Mouse (Mus musculus) right cerebral cortex, postnatal 36 days (tissue): Measurements from ENCODE around the gene Gm884.
"Not testable (repeated sequence)": the region's sequence is repeated elsewhere in the genome, so short reads cannot be mapped to it uniquely, and the experiment has no call there.

Experiments used
- DNase-seq, 2 experiments: peaks; one replicate each; pipeline ENCODE4 v3.0.0; 2022; ENCODE audit warnings: low spot score in 2 of 2, mixed read lengths in 1 of 2

The Gm884 gene

DNA sequence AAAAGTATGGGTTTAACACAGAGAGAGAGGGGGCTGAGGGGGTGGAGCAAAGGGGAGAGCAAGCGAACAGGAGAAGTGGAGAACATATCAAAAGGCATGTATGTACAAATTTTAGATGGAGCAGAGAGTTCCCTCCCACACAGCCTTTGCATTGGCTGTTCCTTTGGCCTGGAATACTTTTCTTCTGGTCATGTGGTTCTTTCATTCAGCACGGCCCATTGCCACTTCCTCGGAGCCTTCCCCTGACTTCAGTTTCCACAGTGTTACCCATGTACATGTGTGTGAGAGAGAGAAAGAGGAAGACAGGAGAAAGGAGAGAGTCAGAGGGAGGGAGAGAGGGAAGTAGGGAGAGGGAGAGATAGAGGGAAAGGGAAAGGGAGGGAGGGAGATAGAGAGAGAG is 14.5 kb upstream of the Gm884 start:
- DNase-seq, result no peak

DNA sequence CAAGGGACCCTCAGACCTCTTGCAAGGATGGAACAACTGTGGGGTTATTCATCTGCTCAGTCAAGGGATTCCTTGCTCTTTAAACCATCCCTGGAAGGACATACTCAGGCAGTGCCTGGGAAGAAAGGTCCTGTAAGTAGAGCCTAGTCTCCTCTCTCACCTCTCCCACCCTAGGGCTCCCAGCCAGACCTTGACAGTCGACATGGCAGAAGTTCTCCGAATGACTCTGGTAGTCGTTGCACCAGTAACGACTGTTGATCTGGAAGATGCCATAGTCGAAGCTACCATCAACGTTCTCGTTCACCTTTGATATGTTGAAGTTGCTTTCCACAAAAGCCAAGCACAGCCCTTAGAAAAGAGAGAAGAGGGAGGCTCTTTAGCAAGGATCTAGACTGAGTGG is 13.9 kb upstream of the Gm884 start:
- DNase-seq, result no peak

DNA sequence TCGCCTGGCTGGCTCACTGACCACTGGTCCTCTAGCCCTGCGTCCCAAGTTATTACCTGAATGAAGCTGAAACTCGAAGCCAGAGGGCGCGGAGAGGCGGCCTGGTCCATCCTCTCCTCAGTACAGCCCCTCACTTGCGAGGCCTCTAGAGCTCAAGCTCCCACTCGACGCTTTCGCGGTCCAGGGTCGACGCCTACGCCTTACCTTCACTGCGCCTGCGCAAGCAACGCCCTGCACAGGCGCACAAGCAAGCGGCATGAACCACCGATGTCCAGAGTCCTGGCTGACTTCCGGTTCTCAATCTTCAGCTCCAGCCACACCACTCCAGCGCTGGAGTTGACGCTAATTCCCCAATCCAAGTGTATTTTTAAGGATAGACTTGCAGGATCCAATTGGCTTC is 6.5 kb upstream of the Gm884 start:
- no peak for DNase-seq

DNA sequence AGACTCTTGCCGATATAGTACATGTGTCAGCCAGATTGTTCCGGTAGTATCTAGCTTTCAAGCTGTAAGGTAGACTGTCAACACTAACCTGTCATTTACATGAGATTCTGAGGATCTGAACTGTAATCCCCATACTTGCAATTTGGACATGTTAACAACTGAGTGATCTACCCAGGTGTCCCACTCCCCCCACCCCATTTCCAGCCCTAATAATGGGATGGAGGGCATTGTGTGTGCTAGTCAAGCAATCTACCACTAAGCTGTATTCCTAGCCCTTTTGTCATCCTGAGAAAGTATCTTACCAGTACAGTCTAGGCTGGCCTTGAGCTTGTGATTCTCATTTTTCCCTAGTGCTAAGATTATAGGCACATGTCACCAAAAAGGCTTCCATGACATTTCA is 10.2 kb downstream of the Gm884 start:
- DNase-seq, result no peak

DNA sequence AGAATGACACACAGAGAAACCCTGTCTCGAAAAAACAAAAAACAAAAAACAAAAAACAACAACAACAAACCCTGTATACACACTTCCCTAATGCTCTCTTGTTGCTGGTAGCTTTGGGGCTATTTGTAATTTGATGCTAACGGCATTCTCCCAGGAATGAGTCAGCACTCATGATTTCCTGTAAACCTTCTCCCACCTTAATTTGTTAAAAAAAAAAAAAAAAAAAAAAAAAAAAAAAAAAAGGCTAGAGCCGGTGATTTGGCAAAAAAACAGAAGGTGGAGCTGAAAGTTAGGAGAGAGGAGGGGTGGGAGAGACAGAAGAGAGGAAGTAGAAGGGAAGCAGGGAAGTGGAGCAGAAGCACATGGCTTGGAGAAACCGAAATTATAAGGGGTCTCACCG is 14.3 kb downstream of the Gm884 start:
- no peak for DNase-seq

DNA sequence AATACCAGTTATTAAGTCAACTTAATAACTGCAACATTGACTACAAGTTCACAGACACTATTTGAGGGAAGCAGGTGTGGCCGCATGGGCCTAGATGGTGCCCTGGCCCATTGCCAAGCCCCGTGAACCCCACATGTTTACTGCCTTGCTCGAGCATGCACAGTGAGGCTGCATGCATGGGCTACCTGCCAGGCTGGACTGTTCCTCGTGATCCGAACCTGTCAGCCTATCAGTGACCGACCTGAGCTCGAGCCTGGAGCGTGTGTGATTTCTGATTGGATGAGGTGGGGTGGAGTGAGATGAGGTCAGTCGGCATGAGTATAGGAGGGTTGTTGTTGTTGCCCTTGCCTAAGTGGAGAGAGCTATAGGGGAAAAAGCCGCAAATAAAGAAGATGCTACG is 42.6 kb downstream of the Gm884 start:
- no peak for DNase-seq

DNA sequence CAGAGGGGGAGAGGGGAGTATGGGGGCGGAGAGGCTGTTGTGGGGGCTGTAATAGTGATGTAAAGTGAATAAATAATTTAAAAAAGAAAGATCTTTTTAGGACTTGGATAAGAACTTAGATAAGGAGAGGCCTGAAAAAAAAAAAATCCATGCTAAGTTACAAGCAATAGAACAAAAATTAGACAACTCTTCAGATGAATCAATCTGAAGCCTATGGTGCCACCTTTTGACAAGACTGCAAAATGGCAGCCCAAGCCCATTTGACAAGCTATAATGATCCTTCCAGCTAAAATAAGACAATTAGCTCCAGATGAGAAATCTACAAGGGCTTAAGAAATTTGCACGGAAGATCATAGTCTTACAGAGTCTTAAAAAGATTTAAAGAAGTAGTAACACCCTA is 64.9 kb downstream of the Gm884 start:
- DNase-seq, result no peak

DNA sequence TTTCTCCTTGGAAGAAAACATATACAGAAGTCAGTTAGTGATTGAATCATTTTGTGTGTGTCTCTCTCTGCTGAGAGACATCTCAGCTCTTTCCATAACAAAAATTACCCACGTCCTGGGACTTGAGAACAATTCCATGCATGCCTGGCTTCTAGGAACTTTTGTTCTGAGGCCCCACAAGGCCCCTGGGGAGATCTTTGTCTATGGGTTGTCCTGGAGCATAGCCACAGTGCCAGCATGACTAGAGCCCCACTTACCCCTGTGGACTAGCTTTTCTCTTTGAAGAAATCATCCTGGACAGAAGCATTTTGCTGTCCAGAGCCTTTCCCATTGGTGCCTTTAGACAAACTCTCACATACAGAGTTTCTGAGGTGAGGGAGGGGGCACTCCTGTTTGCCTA is 86.0 kb downstream of the Gm884 start:
- not testable (repeated sequence) for DNase-seq

DNA sequence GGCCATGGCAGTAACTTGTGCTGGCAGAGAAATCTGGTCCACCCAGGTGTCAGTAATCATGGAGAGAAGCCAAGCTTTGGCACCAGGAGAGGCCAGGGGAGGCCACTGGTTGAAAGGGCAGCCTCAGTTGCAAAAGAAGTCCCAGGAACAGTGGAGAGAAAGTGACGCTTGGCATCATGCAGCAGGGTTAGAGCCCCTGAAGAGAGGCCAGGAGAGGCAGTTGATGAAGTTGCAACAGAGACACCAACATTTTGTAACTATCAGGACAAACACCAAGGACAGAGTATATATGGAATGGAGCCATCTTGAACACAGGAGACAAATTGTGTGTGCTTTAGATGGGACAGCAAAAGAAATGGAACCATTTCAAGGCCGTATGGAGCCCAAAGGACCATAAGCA is 108.8 kb downstream of the Gm884 start:
- DNase-seq, result no peak

DNA sequence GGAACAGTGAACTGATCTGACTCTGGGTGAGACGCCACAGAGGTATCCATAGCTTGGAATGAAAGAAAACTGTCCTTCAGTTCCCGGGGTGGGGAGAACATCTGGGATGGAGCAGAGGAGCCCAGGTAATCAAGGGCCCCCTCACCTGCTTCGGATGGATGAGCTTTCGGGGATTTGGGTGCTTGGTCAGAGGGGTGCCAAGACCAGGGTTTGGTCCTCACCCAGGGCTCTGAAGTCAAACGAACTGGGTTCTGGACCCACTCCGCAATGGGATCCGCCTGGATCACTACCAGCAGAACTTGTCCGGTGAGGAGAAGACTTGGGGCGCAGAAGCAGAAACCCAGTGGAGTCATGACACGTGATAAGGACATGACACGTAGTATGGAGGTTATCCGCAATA is 116.4 kb downstream of the Gm884 start, which contains the start of gene Lrrc37a:
Gene Lrrc37a (minus strand): TSS at position 101 of the 400 bp plus-strand sequence.
- DNase-seq, result no peak
